Mouse (Mus musculus): ENCODE data around the gene Ccn1.

Ccn1 gene

DNA sequence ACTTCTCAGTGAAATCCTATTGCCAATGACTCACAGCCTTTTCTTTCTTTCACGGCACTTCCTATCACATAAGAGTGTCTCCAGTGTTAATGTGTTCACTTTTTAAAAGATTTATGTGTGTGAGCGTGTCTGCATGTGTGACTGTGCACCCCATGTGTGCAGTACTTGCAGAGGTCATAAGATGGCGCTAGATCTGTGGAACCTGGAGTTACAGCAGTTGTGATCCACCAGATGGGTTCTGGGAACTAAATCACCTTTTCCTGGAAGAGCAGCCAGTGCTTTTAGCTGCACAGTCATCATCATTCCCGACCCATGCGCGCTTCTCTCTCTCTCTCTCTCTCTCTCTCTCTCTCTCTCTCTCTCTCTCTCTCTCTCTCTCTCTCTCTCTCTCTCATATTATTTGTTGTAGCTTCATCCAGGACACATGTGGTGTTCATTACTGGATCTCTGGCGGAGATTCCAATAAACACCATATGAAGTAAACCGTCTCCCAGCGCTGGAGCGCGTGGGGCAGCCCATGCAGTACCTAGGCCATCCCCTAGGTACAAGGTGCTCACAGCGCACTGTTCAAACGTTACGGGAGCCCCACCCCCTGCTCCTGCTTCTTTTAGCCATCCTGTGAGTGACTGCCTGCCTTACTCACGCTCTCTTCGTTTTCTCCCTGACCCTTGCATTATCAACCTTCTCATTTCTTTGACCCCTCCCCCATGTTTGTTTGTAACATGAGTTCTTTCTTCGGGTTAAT lies 30.0 kb downstream of the Ccn1 start:
- DNase-seq (ENCODE audit: low spot score), result no peak

GRCm38 (mm10) chr3:145618299-145618698 lies 31.5 kb downstream of the Ccn1 start:
- no peak for DNase-seq (ENCODE audit: low spot score)

- DNase-seq (ENCODE audit: low spot score), result no peak
Observed at GRCm38 (mm10) chr3:145614362-145615115, 35.2 kb downstream of the Ccn1 start.

- no peak for DNase-seq (ENCODE audit: low spot score)
Observed at GRCm38 (mm10) chr3:145613234-145613633, 36.5 kb downstream of the Ccn1 start.

DNA sequence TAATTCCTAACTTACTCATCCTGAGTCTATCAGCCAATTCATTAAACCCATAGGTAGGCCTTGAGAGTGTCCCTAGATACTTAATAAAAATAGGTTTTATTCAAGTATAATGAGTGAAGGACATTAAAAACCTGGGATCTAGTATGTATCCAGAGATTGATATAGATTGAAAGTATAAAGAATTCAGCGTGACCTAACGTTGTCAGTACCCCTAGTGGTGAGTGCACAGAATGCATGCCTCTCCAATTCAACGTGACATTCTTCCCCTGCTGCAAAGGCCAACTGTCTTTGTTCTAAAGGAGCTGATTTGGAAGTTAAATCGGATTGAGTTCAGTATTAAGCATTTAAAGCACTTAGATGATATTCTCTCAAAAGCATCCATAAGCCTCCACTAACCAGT lies 37.1 kb downstream of the Ccn1 start:
- no peak for DNase-seq (ENCODE audit: low spot score)

DNA sequence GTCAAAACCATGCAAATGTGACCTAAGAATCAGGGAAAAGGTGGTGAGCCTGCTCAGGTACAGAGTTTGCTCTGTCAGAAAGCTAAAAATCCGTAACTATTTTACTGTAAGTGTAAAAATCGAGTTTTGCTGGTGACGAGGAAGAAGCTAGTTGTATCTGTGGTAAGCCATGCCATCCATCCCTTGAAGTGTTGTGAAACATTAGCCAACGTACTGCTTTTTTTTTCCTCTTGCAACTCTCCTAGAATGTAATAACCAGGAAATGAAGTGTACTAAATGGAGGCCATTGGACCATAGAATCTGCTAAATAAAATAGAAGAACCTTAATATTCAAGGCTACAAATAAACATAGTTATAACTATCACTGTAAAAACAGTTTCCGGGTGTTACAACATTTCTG lies 41.5 kb downstream of the Ccn1 start:
- no peak for DNase-seq (ENCODE audit: low spot score)

GRCm38 (mm10) chr3:145605437-145606123 lies 44.2 kb downstream of the Ccn1 start:
- no peak for DNase-seq (ENCODE audit: low spot score)

DNA sequence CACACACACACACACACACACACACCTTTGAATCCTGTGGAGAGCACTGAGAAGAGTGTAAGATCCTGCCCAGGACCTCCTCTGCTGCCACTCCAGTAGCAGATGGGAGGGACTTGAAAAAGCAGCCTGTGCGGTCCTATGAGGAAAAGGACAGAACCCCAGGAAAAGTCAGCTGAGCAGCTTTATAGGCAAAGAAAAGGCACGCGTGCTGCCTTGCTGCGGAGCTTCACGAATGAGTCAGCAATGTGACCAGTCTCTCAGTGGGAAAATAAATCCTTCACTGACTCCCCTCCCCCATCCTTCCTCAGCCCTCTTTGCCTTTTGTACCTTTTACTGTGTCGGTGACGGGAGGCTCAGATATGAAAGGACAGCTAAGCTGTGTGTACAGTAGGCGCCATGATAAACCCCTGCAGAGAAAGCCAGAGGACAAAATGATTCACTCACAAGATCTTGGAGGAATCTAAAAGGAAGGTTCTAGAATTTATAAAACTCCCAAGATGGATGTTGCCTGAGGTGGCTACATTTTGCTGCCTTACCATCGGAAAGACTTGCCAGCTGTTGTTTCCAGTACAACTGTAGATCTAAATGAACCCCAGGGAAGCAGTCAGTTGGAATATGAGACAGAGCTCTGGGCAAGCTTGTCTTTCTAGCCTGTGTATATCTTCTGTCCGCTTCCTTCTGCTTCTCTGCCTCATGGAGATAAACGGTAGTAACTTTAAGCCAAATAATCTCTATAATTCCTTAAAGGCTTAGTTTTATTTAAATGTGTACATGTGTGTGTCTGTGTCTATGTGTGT lies 47.2 kb downstream of the Ccn1 start:
- no peak for DNase-seq (ENCODE audit: low spot score)

- no peak for DNase-seq (ENCODE audit: low spot score)
Observed at GRCm38 (mm10) chr3:145601345-145601744, 48.4 kb downstream of the Ccn1 start.

DNA sequence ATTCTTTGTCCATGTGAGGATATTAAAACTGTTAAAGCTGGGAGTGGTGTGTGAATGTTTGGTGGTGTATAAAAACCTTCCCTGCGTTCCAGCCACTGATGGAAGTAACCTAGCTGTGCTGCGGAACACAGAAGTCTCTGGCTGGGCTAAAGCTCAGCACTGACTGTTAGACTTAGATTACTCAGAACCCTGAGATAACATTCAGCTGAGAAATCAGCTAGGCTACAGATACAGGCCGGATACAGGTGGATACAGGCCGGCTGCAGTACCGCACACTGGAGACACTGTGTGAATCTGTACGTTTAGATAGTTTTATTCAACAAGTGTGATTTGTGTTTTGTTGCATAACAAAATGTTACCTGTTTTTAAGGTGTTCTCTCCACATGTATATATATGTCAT lies 49.0 kb downstream of the Ccn1 start:
- DNase-seq (ENCODE audit: low spot score), result no peak

DNA sequence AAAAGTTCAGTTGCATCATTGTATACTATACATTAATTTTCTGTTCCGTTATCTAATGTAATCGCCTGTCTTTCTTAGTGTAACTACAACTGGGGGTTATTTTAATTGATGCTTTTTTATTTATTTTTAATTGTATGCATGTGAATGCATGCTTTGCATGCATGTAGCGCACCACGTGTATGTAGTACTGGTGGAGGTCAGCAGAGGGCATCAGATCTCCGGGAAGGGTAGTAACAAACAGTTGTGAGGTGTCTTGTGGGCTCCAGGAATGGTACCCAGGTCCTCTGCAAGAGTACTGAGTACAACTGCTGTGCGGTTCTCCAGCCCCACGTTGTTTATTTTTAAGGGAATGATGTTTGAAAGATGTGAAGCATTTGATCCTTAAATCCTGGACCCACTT lies 50.7 kb downstream of the Ccn1 start:
- no peak for DNase-seq (ENCODE audit: low spot score)

Data from ovary, postnatal 10 days (tissue).